Mouse (Mus musculus) gastrocnemius, adult 2 months (tissue): Measurements from ENCODE around the gene Dvl3. TPM values are rescaled to one million over a fixed set of nuclear protein-coding genes. Genes with fewer than 3 reads are reported as not detected.
"Not testable (repeated sequence)": the region's sequence is repeated elsewhere in the genome, so short reads cannot be mapped to it uniquely, and the experiment has no call there.

Source experiments
- DNase-seq: peaks from one replicate; pipeline ENCODE4 v3.0.0; 2022
- H3K27ac ChIP-seq: fragments of 200-600 bp; 2 replicates; pipeline ENCODE4 v1.8.1; 2022; ENCODE audit warnings: mild to moderate bottlenecking
- H3K4me3 ChIP-seq: fragments of 200-600 bp; 2 replicates; pipeline ENCODE4 v1.8.1; 2022; ENCODE audit warnings: mild to moderate bottlenecking, moderate library complexity
- CTCF ChIP-seq: fragments of 200-600 bp; IDR thresholded peaks from 2 replicates; pipeline ENCODE4 v1.8.1; 2022; ENCODE audit warnings: antibody characterized with exemption, mild to moderate bottlenecking, moderate library complexity
- intact Hi-C: fragments of 180-260 bp; cut with DNase I; formaldehyde crosslinking; loops from one replicate; pipeline ENCODE4 v1.15.1; 2025
- long read RNA-seq, 2 experiments: library from polyadenylated mRNA; stranded (forward); transcript quantifications; one replicate each; pipeline ENCODE4 v2.0.0; 2021
- total RNA-seq, 2 experiments: library from RNA; stranded (reverse); gene quantifications; 2 replicates each; pipeline ENCODE4 v1.2.3; 2021

The Dvl3 gene
- total RNA-seq = 10 to 100 TPM; 30.7 to 31.3 TPM
- long read RNA-seq, experiment 1, transcript Dvl3-203 (16 exons, 3,983 nt) = major isoform, 9 of 21 reads
- long read RNA-seq, experiment 1, transcript Dvl3-201 (15 exons, 2,519 nt) = minor isoform, 6 of 21 reads
- long read RNA-seq, experiment 1, partial matches to known transcripts = 3 of 21 reads
- long read RNA-seq, experiment 1, other reads (novel, unspliced or antisense) = 3 of 21 reads
- long read RNA-seq, experiment 2, transcript Dvl3-201 (15 exons, 2,519 nt) = minor isoform, 8 of 25 reads
- long read RNA-seq, experiment 2, transcript Dvl3-203 (16 exons, 3,983 nt) = major isoform, 11 of 25 reads
- long read RNA-seq, experiment 2, partial matches to known transcripts = 2 of 25 reads
- long read RNA-seq, experiment 2, other reads (novel, unspliced or antisense) = 4 of 25 reads

- Histone ChIP-seq H3K4me3 (peak within 1 kb of the TSS; percentile 80), H3K27ac (peak within 1 kb of the TSS; percentile 94)
- peak; percentile 64 for TF ChIP-seq CTCF
- peak; percentile 97 for DNase-seq
- intact Hi-C loops = loop anchor here (5.0 kb wide), 1 partner anchor 136 kb away; the partner anchor contains the start of gene Psmd2
Measured at GRCm38 (mm10) chr16:20516726-20517201, at the start of gene Dvl3. TSS of gene Dvl3 (plus strand) at chr16:20516982.

- DNase-seq = no peak
- TF ChIP-seq CTCF = no peak
- intact Hi-C loops = no loop called here
Measured at GRCm38 (mm10) chr16:20470981-20471380, 45.8 kb upstream of the Dvl3 start.

GRCm38 (mm10) chr16:20471686-20472085, 45.1 kb upstream of the Dvl3 start:
- no peak for TF ChIP-seq CTCF
- Histone ChIP-seq H3K27ac (no peak overlapping the region), H3K4me3 (no peak overlapping the region)
- intact Hi-C loops = no loop called here
- DNase-seq = no peak

More at GRCm38 (mm10) chr16:20470981-20471380, 45.8 kb upstream of the Dvl3 start:
- Histone ChIP-seq H3K4me3 (no peak overlapping the region), H3K27ac (no peak overlapping the region)

- DNase-seq = no peak
- intact Hi-C loops = no loop called here
- H3K27ac ChIP-seq = no peak overlapping the region
- H3K4me3 ChIP-seq = no peak overlapping the region
- no peak for TF ChIP-seq CTCF
Measured at GRCm38 (mm10) chr16:20473748-20474147, 43.0 kb upstream of the Dvl3 start.

- intact Hi-C loops = no loop called here
- no peak for TF ChIP-seq CTCF
- no peak overlapping the region for H3K4me3 ChIP-seq
- H3K27ac ChIP-seq = no peak overlapping the region
- DNase-seq = no peak
Measured at GRCm38 (mm10) chr16:20474211-20474610, 42.6 kb upstream of the Dvl3 start.

- no peak for DNase-seq
- Histone ChIP-seq H3K27ac (no peak overlapping the region), H3K4me3 (no peak overlapping the region)
- no peak for TF ChIP-seq CTCF
- intact Hi-C loops = no loop called here
Measured at GRCm38 (mm10) chr16:20474786-20475185, 42.0 kb upstream of the Dvl3 start.

- intact Hi-C loops = no loop called here
- Histone ChIP-seq H3K4me3 (no peak overlapping the region), H3K27ac (no peak overlapping the region)
- no peak for DNase-seq
- TF ChIP-seq CTCF = no peak
Measured at GRCm38 (mm10) chr16:20475335-20475734, 41.4 kb upstream of the Dvl3 start.

- no peak overlapping the region for H3K27ac ChIP-seq
Measured at GRCm38 (mm10) chr16:20476857-20477256, 39.9 kb upstream of the Dvl3 start.

GRCm38 (mm10) chr16:20477270-20477669, 39.5 kb upstream of the Dvl3 start:
- H3K27ac ChIP-seq = no peak overlapping the region
- intact Hi-C loops = no loop called here
- no peak for TF ChIP-seq CTCF
- DNase-seq = no peak
- H3K4me3 ChIP-seq = no peak overlapping the region

More at GRCm38 (mm10) chr16:20476857-20477256, 39.9 kb upstream of the Dvl3 start:
- TF ChIP-seq CTCF = no peak
- intact Hi-C loops = no loop called here
- no peak overlapping the region for H3K4me3 ChIP-seq
- no peak for DNase-seq

- Histone ChIP-seq H3K4me3 (no peak overlapping the region), H3K27ac (no peak overlapping the region)
- DNase-seq = no peak
- intact Hi-C loops = no loop called here
- TF ChIP-seq CTCF = no peak
Measured at GRCm38 (mm10) chr16:20478504-20478903, 38.3 kb upstream of the Dvl3 start.

- intact Hi-C loops, H3K27ac ChIP-seq, DNase-seq, H3K4me3 ChIP-seq: not testable (repeated sequence)
Measured at GRCm38 (mm10) chr16:20479026-20479760, 37.6 kb upstream of the Dvl3 start.

GRCm38 (mm10) chr16:20480115-20480514, 36.7 kb upstream of the Dvl3 start:
- intact Hi-C loops = loop anchor here (5.0 kb wide), 1 partner anchor 268 kb away; no protein-coding TSS in a partner anchor
- Histone ChIP-seq H3K27ac (no peak overlapping the region), H3K4me3 (no peak overlapping the region)
- no peak for DNase-seq
- peak; percentile 68 for TF ChIP-seq CTCF

- intact Hi-C loops = loop anchor here (5.0 kb wide), 1 partner anchor 269 kb away; no protein-coding TSS in a partner anchor
- Histone ChIP-seq H3K27ac (no peak overlapping the region), H3K4me3 (no peak overlapping the region)
- no peak for DNase-seq
- no peak for TF ChIP-seq CTCF
Measured at GRCm38 (mm10) chr16:20481746-20482145, 35.0 kb upstream of the Dvl3 start.

- not testable (repeated sequence) for H3K27ac ChIP-seq, H3K4me3 ChIP-seq, DNase-seq
- intact Hi-C loops = loop anchor here (5.0 kb wide), 1 partner anchor 271 kb away; no protein-coding TSS in a partner anchor
Measured at GRCm38 (mm10) chr16:20483716-20484115, 33.1 kb upstream of the Dvl3 start.
